In genomic region chr17:76184813-76185212, GRCm38 (mm10) we compare ENCODE assay signal across 18 mouse cellular contexts.
DNase-seq lines count a peak whose midpoint lies in the region; ATAC-seq and TF ChIP-seq lines count a peak whose summit lies in the region.
"Had no signal": no experiment of that assay in that cellular context is flagged by ENCODE, and none has a peak within 500 bp of the region (broad histone marks: within the 10 kb centered on the region; RNA-seq: fewer than 3 reads in every experiment).

No protein-coding gene starts in this region.

- H3K4me1 ChIP-seq in hindbrain, embryonic 11.5 days (replicated peaks; ENCODE audit: control insufficient read depth, insufficient read depth, low read length): no peaks in the 10 kb centered on the region
- no peaks in the 10 kb centered on the region for H3K4me1 ChIP-seq in hindbrain, embryonic 16.5 days (ENCODE audit: control insufficient read depth, insufficient read depth, low read depth, low read length)
- H3K4me1 ChIP-seq in forebrain, embryonic 12.5 days: no peaks in the 10 kb centered on the region; the same call in 1 of the 2 replicates
- H3K4me1 ChIP-seq in hindbrain, postnatal 0 days (ENCODE audit: insufficient read depth, low read length): no peaks in the 10 kb centered on the region
- H3K4me1 ChIP-seq: limb, embryonic 10.5 days had no signal

- no peak overlapping the region for H3K4me3 ChIP-seq in hindbrain, embryonic 11.5 days (ENCODE audit: low read depth, low read length)
- no peak overlapping the region for H3K4me3 ChIP-seq in hindbrain, embryonic 16.5 days (ENCODE audit: low read length)
- no peak overlapping the region for H3K4me3 ChIP-seq in forebrain, embryonic 12.5 days (replicated peaks)
- no peak overlapping the region for H3K4me3 ChIP-seq in hindbrain, postnatal 0 days (ENCODE audit: low read length)
- H3K4me3 ChIP-seq: limb, embryonic 10.5 days had no signal

- no peaks in the 10 kb centered on the region for H3K27me3 ChIP-seq in hindbrain, embryonic 11.5 days (ENCODE audit: control insufficient read depth, insufficient read depth, low read length)
- H3K27me3 ChIP-seq in hindbrain, embryonic 16.5 days (replicated peaks; ENCODE audit: control insufficient read depth, insufficient read depth, low read length): no peaks in the 10 kb centered on the region
- no peaks in the 10 kb centered on the region for H3K27me3 ChIP-seq in forebrain, embryonic 12.5 days
- H3K27me3 ChIP-seq in hindbrain, postnatal 0 days (ENCODE audit: insufficient read depth, low read length): no peaks in the 10 kb centered on the region

- H3K4me2 ChIP-seq in hindbrain, embryonic 11.5 days (replicated peaks; ENCODE audit: low read depth, low read length): no peak overlapping the region
- no peak overlapping the region for H3K4me2 ChIP-seq in hindbrain, embryonic 16.5 days (ENCODE audit: low read length)
- no peak overlapping the region for H3K4me2 ChIP-seq in forebrain, embryonic 12.5 days
- no peak overlapping the region for H3K4me2 ChIP-seq in hindbrain, postnatal 0 days (ENCODE audit: low read depth, low read length)
- H3K4me2 ChIP-seq: liver, embryonic 11.5 days had no signal

- TF ChIP-seq CTCF in hindbrain, postnatal 0 days (IDR thresholded peaks at IDR 0.05; ENCODE audit: low read depth): no peak

- no peaks in the 10 kb centered on the region for H3K36me3 ChIP-seq in hindbrain, embryonic 11.5 days (ENCODE audit: control insufficient read depth, insufficient read depth, low read length)
- no peaks in the 10 kb centered on the region for H3K36me3 ChIP-seq in hindbrain, embryonic 16.5 days (ENCODE audit: control insufficient read depth, insufficient read depth, low read length)
- H3K36me3 ChIP-seq in forebrain, embryonic 12.5 days (replicated peaks): no peaks in the 10 kb centered on the region
- H3K36me3 ChIP-seq in hindbrain, postnatal 0 days (ENCODE audit: insufficient read depth, low read length): no peaks in the 10 kb centered on the region
- H3K36me3 ChIP-seq: limb, embryonic 10.5 days had no signal

- no peak for ATAC-seq in hindbrain, embryonic 11.5 days (ENCODE audit: low FRiP score)
- ATAC-seq in hindbrain, embryonic 16.5 days: no peak
- peak; percentile 81 for ATAC-seq in forebrain, embryonic 12.5 days (ENCODE audit: low FRiP score)
- no peak for ATAC-seq in hindbrain, postnatal 0 days

- H3K27ac ChIP-seq in hindbrain, embryonic 11.5 days (ENCODE audit: low read depth, low read length): no peak overlapping the region
- no peak overlapping the region for H3K27ac ChIP-seq in hindbrain, embryonic 16.5 days (ENCODE audit: low read depth, low read length)
- no peak overlapping the region for H3K27ac ChIP-seq in forebrain, embryonic 12.5 days
- no peak overlapping the region for H3K27ac ChIP-seq in hindbrain, postnatal 0 days
- H3K27ac ChIP-seq: limb, embryonic 10.5 days had no signal

- no peak overlapping the region for H3K9ac ChIP-seq in hindbrain, embryonic 11.5 days (ENCODE audit: low read depth, low read length)
- H3K9ac ChIP-seq in hindbrain, embryonic 16.5 days (ENCODE audit: low read depth, low read length): no peak overlapping the region
- no peak overlapping the region for H3K9ac ChIP-seq in forebrain, embryonic 12.5 days
- no peak overlapping the region for H3K9ac ChIP-seq in hindbrain, postnatal 0 days (replicated peaks; ENCODE audit: low read length)

- H3K9me3 ChIP-seq in hindbrain, embryonic 11.5 days (ENCODE audit: control insufficient read depth, low read length): no peaks in the 10 kb centered on the region
- no peaks in the 10 kb centered on the region for H3K9me3 ChIP-seq in hindbrain, embryonic 16.5 days (ENCODE audit: control insufficient read depth, low read length)
- no peaks in the 10 kb centered on the region for H3K9me3 ChIP-seq in forebrain, embryonic 12.5 days
- H3K9me3 ChIP-seq in hindbrain, postnatal 0 days (ENCODE audit: low read length): no peaks in the 10 kb centered on the region
- H3K9me3 ChIP-seq: limb, embryonic 10.5 days had no signal

- 63% methylated on average over 2 of the region's 2 CpGs for WGBS in hindbrain, embryonic 11.5 days
- 32% methylated on average over 2 of the region's 2 CpGs for WGBS in hindbrain, embryonic 16.5 days
- 20% methylated on average over 2 of the region's 2 CpGs for WGBS in forebrain, embryonic 12.5 days
- WGBS in hindbrain, postnatal 0 days: 31% methylated on average over 2 of the region's 2 CpGs

- DNase-seq in hindbrain, embryonic 11.5 days (ENCODE audit: low spot score): peak; percentile 1
- DNase-seq in hindbrain, postnatal 0 days (ENCODE audit: low spot score): peak; percentile 40
- peak; percentile 20 for DNase-seq in retina, embryonic 14.5 days (ENCODE audit: low spot score)
- DNase-seq in gastrocnemius, postnatal 4 days (ENCODE audit: low spot score in 2 of 2): no peak
- DNase-seq in left cerebral cortex, adult 18-20 months (ENCODE audit: low spot score in 2 of 2): no peak
- DNase-seq: adrenal gland, adult 8-10 months; B cell, adult 2 months; cerebellum, adult 18-20 months; gastrocnemius, postnatal 14 days; kidney, adult 2 months; lung, adult 2 months; lung, postnatal 4 days; right cerebral cortex, adult 18-20 months; thymus, postnatal 4 days had no signal

Comparison
In these comparisons a context has a peak if more than half of its experiments do, and no peak if none do; other contexts are left out.
1. DNase-seq: peak in hindbrain, embryonic 11.5 days (single experiment), hindbrain, postnatal 0 days (single experiment) and retina, embryonic 14.5 days (single experiment); none in gastrocnemius, postnatal 4 days (0 of 2) and left cerebral cortex, adult 18-20 months (0 of 2).